ENCODE assay signal across 10 mouse cellular contexts in genomic region chr6:90514369-90514768, GRCm38 (mm10). TPM values are rescaled to one million over a fixed set of nuclear protein-coding genes. Genes with fewer than 3 reads are reported as not detected.
DNase-seq lines count a peak whose midpoint lies in the region; ATAC-seq and TF ChIP-seq lines count a peak whose summit lies in the region.
"Had no signal": no experiment of that assay in that cellular context is flagged by ENCODE, and none has a peak within 500 bp of the region (broad histone marks: within the 10 kb centered on the region; RNA-seq: fewer than 3 reads in every experiment).

No protein-coding gene starts in this region.

- peak; percentile 56; the same call in 1 of the 2 replicates for ATAC-seq in hindbrain, embryonic 15.5 days (ENCODE audit: low FRiP score, low read depth)
- peak; percentile 69 for ATAC-seq in liver, embryonic 11.5 days (replicated peaks; ENCODE audit: low FRiP score)

- H3K36me3 ChIP-seq in heart, adult 2 months (ENCODE audit: control insufficient read depth, insufficient read depth, low read length): no peaks in the 10 kb centered on the region
- no peaks in the 10 kb centered on the region for H3K36me3 ChIP-seq in hindbrain, embryonic 15.5 days
- H3K36me3 ChIP-seq in liver, embryonic 11.5 days (ENCODE audit: control insufficient read depth, insufficient read depth, low read length): no peaks in the 10 kb centered on the region
- H3K36me3 ChIP-seq: neural tube, embryonic 12.5 days had no signal

- no peaks in the 10 kb centered on the region for H3K79me2 ChIP-seq in heart, adult 2 months (replicated peaks; ENCODE audit: control insufficient read depth, insufficient read depth, low read length)

- H3K9ac ChIP-seq in heart, adult 2 months (ENCODE audit: low read depth, low read length): no peak overlapping the region
- no peak overlapping the region for H3K9ac ChIP-seq in hindbrain, embryonic 15.5 days
- no peak overlapping the region for H3K9ac ChIP-seq in liver, embryonic 11.5 days (ENCODE audit: low read depth, low read length)
- H3K9ac ChIP-seq: neural tube, embryonic 12.5 days had no signal

- intact Hi-C loops in heart, adult 2 months (cut with DNase I): no loop called here
- intact Hi-C loops in heart, postnatal 36 days (cut with DNase I): loop anchor here (2.0 kb wide), 1 partner anchor 54 kb away; no protein-coding TSS in a partner anchor
- intact Hi-C loops in left cerebral cortex, postnatal 10 days (cut with DNase I): no loop called here

- H3K4me1 ChIP-seq in heart, adult 2 months (ENCODE audit: control insufficient read depth, insufficient read depth, low read length): peaks cover 1% of the 10 kb centered on the region; the same call in 1 of the 2 replicates
- no peaks in the 10 kb centered on the region for H3K4me1 ChIP-seq in hindbrain, embryonic 15.5 days (replicated peaks)
- no peaks in the 10 kb centered on the region for H3K4me1 ChIP-seq in liver, embryonic 11.5 days (replicated peaks; ENCODE audit: control insufficient read depth, insufficient read depth, low read length)
- H3K4me1 ChIP-seq: neural tube, embryonic 12.5 days had no signal

- TF ChIP-seq POLR2A in heart, adult 2 months (IDR thresholded peaks at IDR 0.05; ENCODE audit: insufficient read depth, low read depth, low read length): no peak

- peak overlapping the region; percentile 44 for H3K27ac ChIP-seq in heart, adult 2 months
- no peak overlapping the region for H3K27ac ChIP-seq in hindbrain, embryonic 15.5 days (replicated peaks)
- H3K27ac ChIP-seq in liver, embryonic 11.5 days (ENCODE audit: low read depth, low read length): no peak overlapping the region
- H3K27ac ChIP-seq: neural tube, embryonic 12.5 days had no signal

- DNase-seq in heart, adult 2 months: peak in 1 of 2 experiments; percentile 29
- no peak for DNase-seq in heart, postnatal 36 days
- DNase-seq in liver, embryonic 11.5 days (ENCODE audit: low spot score): no peak
- DNase-seq in lung, postnatal 10 days: peak; percentile 56
- DNase-seq in urinary bladder, adult 2 months (ENCODE audit: low spot score): no peak
- DNase-seq in left cerebral cortex, adult 18-20 months (ENCODE audit: low spot score in 2 of 2): no peak
- no peak for DNase-seq in left cerebral cortex, postnatal 10 days (ENCODE audit: extremely low spot score in 1 of 2, low spot score in 2 of 2)

- no peak overlapping the region for H3K4me2 ChIP-seq in hindbrain, embryonic 15.5 days
- no peak overlapping the region for H3K4me2 ChIP-seq in liver, embryonic 11.5 days
- H3K4me2 ChIP-seq: neural tube, embryonic 12.5 days had no signal

- no peak for TF ChIP-seq CTCF in heart, adult 2 months (IDR thresholded peaks at IDR 0.05)

- TF ChIP-seq EP300 in heart, adult 2 months (IDR thresholded peaks at IDR 0.05; ENCODE audit: insufficient read depth, low read depth, low read length): no peak

- no peak overlapping the region for H3K4me3 ChIP-seq in heart, adult 2 months
- no peak overlapping the region for H3K4me3 ChIP-seq in hindbrain, embryonic 15.5 days
- no peak overlapping the region for H3K4me3 ChIP-seq in liver, embryonic 11.5 days (ENCODE audit: low read depth, low read length)
- H3K4me3 ChIP-seq: megakaryocyte, embryonic 14.5 days; neural tube, embryonic 12.5 days had no signal

- no peaks in the 10 kb centered on the region for H3K9me3 ChIP-seq in hindbrain, embryonic 15.5 days
- H3K9me3 ChIP-seq in liver, embryonic 11.5 days (ENCODE audit: control insufficient read depth, low read length): no peaks in the 10 kb centered on the region
- H3K9me3 ChIP-seq: megakaryocyte, embryonic 14.5 days; neural tube, embryonic 12.5 days had no signal

- H3K27me3 ChIP-seq in heart, adult 2 months (ENCODE audit: control insufficient read depth, insufficient read depth, low read length): no peaks in the 10 kb centered on the region
- H3K27me3 ChIP-seq in hindbrain, embryonic 15.5 days: no peaks in the 10 kb centered on the region
- H3K27me3 ChIP-seq in liver, embryonic 11.5 days (replicated peaks; ENCODE audit: control insufficient read depth, insufficient read depth, low read length): no peaks in the 10 kb centered on the region
- H3K27me3 ChIP-seq: neural tube, embryonic 12.5 days had no signal

RNA-seq across cellular contexts. Expression of gene Aldh1l1, which starts 28.1 kb away (rescaled TPM):
- 1 to 10 TPM; 2.5 to 3.7 TPM for total RNA-seq in heart, adult 2 months (2021)
- 3.2 and 7.5 TPM in 2 replicates for polyA plus RNA-seq in heart, adult 2 months (2012; rRNA removed)
- total RNA-seq in heart, postnatal 36 days (2021): 1 to 10 TPM; 1.9 to 2.2 TPM
- polyA plus RNA-seq in hindbrain, embryonic 15.5 days (2015; fragmentation: Nextera tagmentation; extraction: Ambion mirVana): 65.8 and 81.7 TPM in 2 replicates
- 6.5 and 6.6 TPM in 2 replicates for polyA plus RNA-seq in liver, embryonic 11.5 days (2014; fragmentation: Nextera tagmentation; extraction: Ambion mirVana)
- polyA plus RNA-seq in urinary bladder, adult 2 months (2012; rRNA removed): 6.2 and 7.2 TPM in 2 replicates
- total RNA-seq in left cerebral cortex, adult 18-20 months (2021): 10 to 100 TPM; 46.6 to 54.5 TPM
- 10 to 100 TPM; 44.5 to 57.4 TPM for total RNA-seq in left cerebral cortex, postnatal 10 days (2021)

RNA-seq across cellular contexts. Expression of gene Klf15, which starts 52.0 kb away (rescaled TPM):
- 10 to 100 TPM; 64.7 to 67.4 TPM for total RNA-seq in heart, adult 2 months (2021)
- 54.7 and 60.2 TPM in 2 replicates for polyA plus RNA-seq in heart, adult 2 months (2012; rRNA removed)
- 10 to 100 TPM; 60.8 to 87.4 TPM for total RNA-seq in heart, postnatal 36 days (2021)
- 17.3 and 20.0 TPM in 2 replicates for polyA plus RNA-seq in hindbrain, embryonic 15.5 days (2015; fragmentation: Nextera tagmentation; extraction: Ambion mirVana)
- polyA plus RNA-seq in liver, embryonic 11.5 days (2014; fragmentation: Nextera tagmentation; extraction: Ambion mirVana): 10.6 and 12.3 TPM in 2 replicates
- 15.5 and 18.5 TPM in 2 replicates for polyA plus RNA-seq in urinary bladder, adult 2 months (2012; rRNA removed)
- total RNA-seq in left cerebral cortex, adult 18-20 months (2021): 10 to 100 TPM; 23.9 to 24.8 TPM
- 10 to 100 TPM; 12.9 to 22.0 TPM for total RNA-seq in left cerebral cortex, postnatal 10 days (2021)

Comparison
In these comparisons a context has a peak if more than half of its experiments do, and no peak if none do; other contexts are left out.
1. RNA of gene Aldh1l1, which starts 28.1 kb away (total RNA-seq): 44.5 to 57.4 TPM in left cerebral cortex, postnatal 10 days and 46.6 to 54.5 TPM in left cerebral cortex, adult 18-20 months; 2.5 to 3.7 TPM in heart, adult 2 months and 1.9 to 2.2 TPM in heart, postnatal 36 days; every median in the first group is over 4 times any median in the second.